Mouse (Mus musculus) embryonic facial prominence, embryonic 14.5 days (tissue): ENCODE measurements around the gene Psd. TPM values are rescaled to one million over a fixed set of nuclear protein-coding genes. Genes with fewer than 3 reads are reported as not detected.

Experiments used
- ATAC-seq: fragments of 200-750 bp; cut with Nextera tagmentation; 2 replicates; pipeline ENCODE4 v1.8.0; 2017; ENCODE audit warnings: low read depth, moderate number of reproducible peaks, moderate TSS enrichment
- DNase-seq: peaks from one replicate; pipeline ENCODE4 v3.0.0-alpha.2; 2015; ENCODE audit warnings: low spot score
- H3K27ac ChIP-seq: fragments of 300-500 bp; sonication (generic); replicated peaks from 2 replicates; pipeline ENCODE4 v1.5.1; 2014; ENCODE audit warnings: low read depth, mild to moderate bottlenecking, low read length, moderate library complexity
- H3K27me3 ChIP-seq: fragments of 300-500 bp; sonication (generic); replicated peaks from 2 replicates; pipeline ENCODE4 v1.6.1; 2014; ENCODE audit warnings: low read length; ENCODE audit not compliant: control insufficient read depth, insufficient read depth
- H3K36me3 ChIP-seq: fragments of 300-500 bp; sonication (generic); 2 replicates; pipeline ENCODE4 v1.6.1; 2014; ENCODE audit warnings: low read length, mixed read lengths; ENCODE audit not compliant: control insufficient read depth, insufficient read depth
- H3K4me1 ChIP-seq: fragments of 300-500 bp; sonication (generic); 2 replicates; pipeline ENCODE4 v1.6.1; 2014; ENCODE audit warnings: antibody characterized with exemption, low read length; ENCODE audit not compliant: control insufficient read depth, insufficient read depth
- H3K4me2 ChIP-seq: fragments of 300-500 bp; sonication (generic); 2 replicates; pipeline ENCODE4 v1.6.1; 2014; ENCODE audit warnings: low read depth, mild to moderate bottlenecking, low read length, moderate library complexity, mixed read lengths
- H3K4me3 ChIP-seq: fragments of 300-500 bp; sonication (generic); 2 replicates; pipeline ENCODE4 v1.5.1; 2014; ENCODE audit warnings: low read depth, mild to moderate bottlenecking, low read length
- H3K9ac ChIP-seq: fragments of 300-500 bp; sonication (generic); 2 replicates; pipeline ENCODE4 v1.6.1; 2014; ENCODE audit warnings: low read depth, mild to moderate bottlenecking, low read length, moderate library complexity, mixed read lengths
- H3K9me3 ChIP-seq: fragments of 300-500 bp; sonication (generic); 2 replicates; pipeline ENCODE4 v1.6.1; 2016; ENCODE audit warnings: low read length; ENCODE audit not compliant: control insufficient read depth
- WGBS: fragments of 180-500 bp; shearing (Covaris S2); extraction: QIAGEN DNeasy Blood & Tissue Kit; methylation state at CpG from one replicate; pipeline ENCODE4 v1.1.7; 2014; 5-methylcytosine and 5-hydroxymethylcytosine counted together
- polyA plus RNA-seq: library from polyadenylated mRNA; unstranded; fragments of >200 nt; fragmentation: Nextera tagmentation; extraction: Ambion mirVana; gene quantifications from 2 replicates; pipeline ENCODE4 v1.2.1, GENCODE M21; 2014

Gene Psd
- polyA plus RNA-seq, 1 experiment from 2014 or later: 8.6 TPM

- 65% methylated on average over 5 of the region's 5 CpGs for WGBS
- Histone ChIP-seq H3K4me1 (peaks cover 14% of the 10 kb centered on the region), H3K36me3 (no peaks in the 10 kb centered on the region), H3K9ac (no peak overlapping the region), H3K4me2 (no peak overlapping the region), H3K9me3 (no peaks in the 10 kb centered on the region), H3K27ac (no peak overlapping the region), H3K4me3 (no peak overlapping the region), H3K27me3 (peaks cover 74% of the 10 kb centered on the region)
- ATAC-seq: no peak
- no peak for DNase-seq
Measured at GRCm38 (mm10) chr19:46324918-46325317, 2.0 kb downstream of the Psd start.

- Histone ChIP-seq H3K4me2 (no peak overlapping the region), H3K9me3 (no peaks in the 10 kb centered on the region), H3K36me3 (no peaks in the 10 kb centered on the region), H3K9ac (no peak overlapping the region), H3K4me3 (no peak overlapping the region), H3K27ac (no peak overlapping the region), H3K4me1 (peaks cover 13% of the 10 kb centered on the region), H3K27me3 (peaks cover 79% of the 10 kb centered on the region)
- DNase-seq: no peak
- no peak for ATAC-seq
- 53% methylated on average over 11 of the region's 11 CpGs for WGBS
Measured at GRCm38 (mm10) chr19:46324366-46324765, 2.6 kb downstream of the Psd start.

- Histone ChIP-seq H3K4me1 (peaks cover 12% of the 10 kb centered on the region; the same call in 1 of the 2 replicates), H3K9me3 (no peaks in the 10 kb centered on the region), H3K9ac (no peak overlapping the region), H3K4me3 (no peak overlapping the region), H3K36me3 (no peaks in the 10 kb centered on the region), H3K27me3 (peaks cover 85% of the 10 kb centered on the region), H3K27ac (no peak overlapping the region), H3K4me2 (no peak overlapping the region)
- 65% methylated on average over 5 of the region's 5 CpGs for WGBS
- no peak for ATAC-seq
- DNase-seq: no peak
Measured at GRCm38 (mm10) chr19:46323716-46324115, 3.2 kb downstream of the Psd start.

- ATAC-seq (no peak), DNase-seq (no peak)
- Histone ChIP-seq H3K27me3 (peaks cover 91% of the 10 kb centered on the region), H3K4me1 (peaks cover 14% of the 10 kb centered on the region; the same call in 1 of the 2 replicates), H3K4me2 (no peak overlapping the region), H3K27ac (no peak overlapping the region), H3K36me3 (no peaks in the 10 kb centered on the region), H3K9me3 (no peaks in the 10 kb centered on the region), H3K9ac (no peak overlapping the region), H3K4me3 (no peak overlapping the region)
- WGBS: 67% methylated on average over 12 of the region's 13 CpGs
Measured at GRCm38 (mm10) chr19:46322996-46323572, 3.9 kb downstream of the Psd start.

- Histone ChIP-seq H3K27me3 (peaks cover 98% of the 10 kb centered on the region), H3K4me2 (no peak overlapping the region), H3K4me3 (no peak overlapping the region), H3K27ac (no peak overlapping the region), H3K9me3 (no peaks in the 10 kb centered on the region), H3K4me1 (peaks cover 16% of the 10 kb centered on the region; the same call in 1 of the 2 replicates), H3K9ac (no peak overlapping the region), H3K36me3 (no peaks in the 10 kb centered on the region)
- DNase-seq: no peak
- 48% methylated on average over 11 of the region's 11 CpGs for WGBS
- ATAC-seq: no peak
Measured at GRCm38 (mm10) chr19:46322144-46322995, 4.6 kb downstream of the Psd start.

GRCm38 (mm10) chr19:46321101-46321943 lies 5.6 kb downstream of the Psd start:
- no peaks in the 10 kb centered on the region for H3K9me3 ChIP-seq
- peaks cover 98% of the 10 kb centered on the region for H3K27me3 ChIP-seq
- no peak overlapping the region for H3K9ac ChIP-seq
- H3K36me3 ChIP-seq: no peaks in the 10 kb centered on the region
- H3K4me1 ChIP-seq: peaks cover 8% of the 10 kb centered on the region; the same call in 1 of the 2 replicates
- no peak overlapping the region for H3K4me3 ChIP-seq
- WGBS: 29% methylated on average over 6 of the region's 6 CpGs
- H3K27ac ChIP-seq: no peak overlapping the region
- ATAC-seq (peak; percentile 27; the same call in 1 of the 2 replicates), DNase-seq (peak; percentile 59)
- H3K4me2 ChIP-seq: no peak overlapping the region

GRCm38 (mm10) chr19:46320076-46320785 lies 6.7 kb downstream of the Psd start:
- ATAC-seq: no peak
- H3K9ac ChIP-seq: no peak overlapping the region
- WGBS: 81% methylated on average over 8 of the region's 8 CpGs
- DNase-seq: no peak
- no peaks in the 10 kb centered on the region for H3K36me3 ChIP-seq
- H3K27me3 ChIP-seq: peaks cover 98% of the 10 kb centered on the region
- H3K4me3 ChIP-seq: no peak overlapping the region
- H3K4me1 ChIP-seq: peaks cover 8% of the 10 kb centered on the region; the same call in 1 of the 2 replicates
- H3K27ac ChIP-seq: no peak overlapping the region
- H3K4me2 ChIP-seq: no peak overlapping the region
- no peaks in the 10 kb centered on the region for H3K9me3 ChIP-seq
